Mouse (Mus musculus) liver, embryonic 14.5 days (tissue): Measurements from ENCODE around the gene Nisch.

Experiments
- CTCF ChIP-seq: IDR thresholded peaks from 2 replicates; pipeline ENCODE4 v1.5.1; 2016; ENCODE audit warnings: antibody characterized with exemption, low read depth, control low read depth
- EP300 ChIP-seq: IDR thresholded peaks from 2 replicates; pipeline ENCODE4 v1.6.1; 2016; ENCODE audit warnings: antibody characterized with exemption, low read depth

- TF ChIP-seq CTCF (no peak), EP300 (no peak)
Observed at GRCm38 (mm10) chr14:31166827-31167226, 49.9 kb downstream of the Nisch start.
